Mouse (Mus musculus) neural tube, embryonic 13.5 days (tissue): ENCODE data around the gene Shc2. TPM values are rescaled to one million over a fixed set of nuclear protein-coding genes. Genes with fewer than 3 reads are reported as not detected.

ENCODE experiments used
- ATAC-seq: fragments of 200-750 bp; cut with Nextera tagmentation; 2 replicates; pipeline ENCODE4 v1.8.0; 2017; ENCODE audit warnings: low read depth, mild to moderate bottlenecking, moderate TSS enrichment, moderate library complexity
- H3K27ac ChIP-seq: fragments of 300-500 bp; sonication (generic); replicated peaks from 2 replicates; pipeline ENCODE4 v1.5.1; 2015; ENCODE audit warnings: moderate library complexity, mild to moderate bottlenecking, inconsistent platforms
- H3K27me3 ChIP-seq: fragments of 300-500 bp; sonication (generic); 2 replicates; pipeline ENCODE4 v1.6.1; 2015; ENCODE audit warnings: mild to moderate bottlenecking, inconsistent platforms
- H3K36me3 ChIP-seq: fragments of 300-500 bp; sonication (generic); 2 replicates; pipeline ENCODE4 v1.6.1; 2015; ENCODE audit warnings: mild to moderate bottlenecking, inconsistent platforms
- H3K4me1 ChIP-seq: fragments of 300-500 bp; sonication (generic); replicated peaks from 2 replicates; pipeline ENCODE4 v1.6.1; 2015; ENCODE audit warnings: inconsistent platforms
- H3K4me2 ChIP-seq: fragments of 300-500 bp; sonication (generic); 2 replicates; pipeline ENCODE4 v1.6.1; 2015; ENCODE audit warnings: inconsistent platforms, mild to moderate bottlenecking, moderate library complexity
- H3K4me3 ChIP-seq: fragments of 300-500 bp; sonication (generic); 2 replicates; pipeline ENCODE4 v1.5.1; 2015; ENCODE audit warnings: mild to moderate bottlenecking, inconsistent platforms
- H3K9ac ChIP-seq: fragments of 300-500 bp; sonication (generic); 2 replicates; pipeline ENCODE4 v1.6.1; 2015; ENCODE audit warnings: moderate library complexity, mild to moderate bottlenecking, inconsistent platforms
- H3K9me3 ChIP-seq: fragments of 300-500 bp; sonication (generic); 2 replicates; pipeline ENCODE4 v1.6.1; 2016; ENCODE audit warnings: inconsistent platforms
- WGBS: fragments of 180-500 bp; shearing (Covaris S2); methylation state at CpG from one replicate; pipeline ENCODE4 v1.1.7; 2015; 5-methylcytosine and 5-hydroxymethylcytosine counted together
- polyA plus RNA-seq: library from polyadenylated mRNA; unstranded; fragments of >200 nt; fragmentation: Nextera tagmentation; extraction: Ambion mirVana; gene quantifications from 2 replicates; pipeline ENCODE4 v1.2.1, GENCODE M21; 2015

Gene Shc2
- polyA plus RNA-seq, 1 experiment from 2014 or later = 39.0 TPM

GRCm38 (mm10) chr10:79584426-79584825 is 53.3 kb downstream of the Shc2 start:
- H3K36me3 ChIP-seq = no peaks in the 10 kb centered on the region
- no peak overlapping the region for H3K4me3 ChIP-seq
- no peak overlapping the region for H3K9ac ChIP-seq
- no peaks in the 10 kb centered on the region for H3K27me3 ChIP-seq
- H3K4me1 ChIP-seq = no peaks in the 10 kb centered on the region
- no peak overlapping the region for H3K27ac ChIP-seq
- WGBS = 89% methylated on average over 9 of the region's 9 CpGs
- ATAC-seq = no peak
- no peak overlapping the region for H3K4me2 ChIP-seq
- H3K9me3 ChIP-seq = no peaks in the 10 kb centered on the region

- no peak for ATAC-seq
- Histone ChIP-seq H3K27ac (no peak overlapping the region), H3K4me3 (no peak overlapping the region), H3K9me3 (no peaks in the 10 kb centered on the region), H3K27me3 (no peaks in the 10 kb centered on the region), H3K36me3 (no peaks in the 10 kb centered on the region), H3K4me2 (no peak overlapping the region), H3K4me1 (no peaks in the 10 kb centered on the region), H3K9ac (no peak overlapping the region)
- 66% methylated on average over 7 of the region's 7 CpGs for WGBS
These were observed 53.7 kb downstream of the Shc2 start for GRCm38 (mm10) chr10:79584021-79584420.

- H3K27ac ChIP-seq = no peak overlapping the region
- no peak for ATAC-seq
- H3K36me3 ChIP-seq = no peaks in the 10 kb centered on the region
- no peaks in the 10 kb centered on the region for H3K9me3 ChIP-seq
- no peak overlapping the region for H3K4me3 ChIP-seq
- H3K4me1 ChIP-seq = no peaks in the 10 kb centered on the region
- H3K4me2 ChIP-seq = no peak overlapping the region
- no peaks in the 10 kb centered on the region for H3K27me3 ChIP-seq
- WGBS = 91% methylated on average over 8 of the region's 8 CpGs
- no peak overlapping the region for H3K9ac ChIP-seq
These were observed 56.2 kb downstream of the Shc2 start for GRCm38 (mm10) chr10:79581501-79581900.

GRCm38 (mm10) chr10:79580811-79581210 is 56.9 kb downstream of the Shc2 start:
- ATAC-seq = no peak
- no peaks in the 10 kb centered on the region for H3K36me3 ChIP-seq
- no peak overlapping the region for H3K9ac ChIP-seq
- 43% methylated on average over 6 of the region's 6 CpGs for WGBS
- H3K4me2 ChIP-seq = no peak overlapping the region
- H3K27me3 ChIP-seq = no peaks in the 10 kb centered on the region
- no peak overlapping the region for H3K4me3 ChIP-seq
- no peaks in the 10 kb centered on the region for H3K4me1 ChIP-seq
- H3K27ac ChIP-seq = no peak overlapping the region
- H3K9me3 ChIP-seq = no peaks in the 10 kb centered on the region

- H3K27me3 ChIP-seq = no peaks in the 10 kb centered on the region
- H3K9me3 ChIP-seq = no peaks in the 10 kb centered on the region
- no peak overlapping the region for H3K9ac ChIP-seq
- no peaks in the 10 kb centered on the region for H3K4me1 ChIP-seq
- H3K27ac ChIP-seq = no peak overlapping the region
- no peak for ATAC-seq
- H3K36me3 ChIP-seq = no peaks in the 10 kb centered on the region
- 69% methylated on average over 7 of the region's 7 CpGs for WGBS
- no peak overlapping the region for H3K4me2 ChIP-seq
- no peak overlapping the region for H3K4me3 ChIP-seq
These were observed 57.4 kb downstream of the Shc2 start for GRCm38 (mm10) chr10:79580356-79580755.

- H3K9me3 ChIP-seq = no peaks in the 10 kb centered on the region
- no peak overlapping the region for H3K27ac ChIP-seq
- no peak overlapping the region for H3K4me2 ChIP-seq
- no peaks in the 10 kb centered on the region for H3K4me1 ChIP-seq
- H3K27me3 ChIP-seq = no peaks in the 10 kb centered on the region
- WGBS = 81% methylated on average over 12 of the region's 12 CpGs
- no peak for ATAC-seq
- no peak overlapping the region for H3K9ac ChIP-seq
- H3K36me3 ChIP-seq = no peaks in the 10 kb centered on the region
- no peak overlapping the region for H3K4me3 ChIP-seq
These were observed 57.9 kb downstream of the Shc2 start for GRCm38 (mm10) chr10:79579781-79580180.

- ATAC-seq = no peak
- Histone ChIP-seq H3K9me3 (no peaks in the 10 kb centered on the region), H3K36me3 (no peaks in the 10 kb centered on the region), H3K4me2 (no peak overlapping the region), H3K9ac (no peak overlapping the region), H3K4me3 (no peak overlapping the region), H3K4me1 (no peaks in the 10 kb centered on the region), H3K27ac (no peak overlapping the region), H3K27me3 (no peaks in the 10 kb centered on the region)
- WGBS = 82% methylated on average over 7 of the region's 7 CpGs
These were observed 58.8 kb downstream of the Shc2 start for GRCm38 (mm10) chr10:79578891-79579290.

- H3K27me3 ChIP-seq = no peaks in the 10 kb centered on the region
- H3K9me3 ChIP-seq = no peaks in the 10 kb centered on the region
- ATAC-seq = no peak
- H3K27ac ChIP-seq = no peak overlapping the region
- no peak overlapping the region for H3K9ac ChIP-seq
- no peaks in the 10 kb centered on the region for H3K36me3 ChIP-seq
- 70% methylated on average over 9 of the region's 9 CpGs for WGBS
- H3K4me2 ChIP-seq = no peak overlapping the region
- no peak overlapping the region for H3K4me3 ChIP-seq
- no peaks in the 10 kb centered on the region for H3K4me1 ChIP-seq
These were observed 59.4 kb downstream of the Shc2 start for GRCm38 (mm10) chr10:79578276-79578675.

GRCm38 (mm10) chr10:79577376-79577775 is 60.3 kb downstream of the Shc2 start:
- ATAC-seq = no peak
- no peaks in the 10 kb centered on the region for H3K9me3 ChIP-seq
- no peaks in the 10 kb centered on the region for H3K27me3 ChIP-seq
- H3K27ac ChIP-seq = no peak overlapping the region
- no peak overlapping the region for H3K4me2 ChIP-seq
- H3K36me3 ChIP-seq = no peaks in the 10 kb centered on the region
- H3K4me1 ChIP-seq = no peaks in the 10 kb centered on the region
- no peak overlapping the region for H3K4me3 ChIP-seq
- no peak overlapping the region for H3K9ac ChIP-seq
- 72% methylated on average over 4 of the region's 4 CpGs for WGBS

GRCm38 (mm10) chr10:79575754-79576153 is 62.0 kb downstream of the Shc2 start:
- Histone ChIP-seq H3K9me3 (no peaks in the 10 kb centered on the region), H3K4me1 (no peaks in the 10 kb centered on the region), H3K4me3 (no peak overlapping the region), H3K27ac (no peak overlapping the region), H3K4me2 (no peak overlapping the region), H3K27me3 (no peaks in the 10 kb centered on the region), H3K9ac (no peak overlapping the region), H3K36me3 (no peaks in the 10 kb centered on the region)
- ATAC-seq = no peak
- 78% methylated on average over 6 of the region's 6 CpGs for WGBS

GRCm38 (mm10) chr10:79574796-79575195 is 62.9 kb downstream of the Shc2 start:
- H3K9me3 ChIP-seq = no peaks in the 10 kb centered on the region
- H3K36me3 ChIP-seq = no peaks in the 10 kb centered on the region
- no peak overlapping the region for H3K9ac ChIP-seq
- no peaks in the 10 kb centered on the region for H3K4me1 ChIP-seq
- 92% methylated on average over 6 of the region's 6 CpGs for WGBS
- no peaks in the 10 kb centered on the region for H3K27me3 ChIP-seq
- H3K27ac ChIP-seq = no peak overlapping the region
- no peak for ATAC-seq
- no peak overlapping the region for H3K4me2 ChIP-seq
- no peak overlapping the region for H3K4me3 ChIP-seq

- Histone ChIP-seq H3K36me3 (no peaks in the 10 kb centered on the region), H3K4me1 (no peaks in the 10 kb centered on the region), H3K4me2 (no peak overlapping the region), H3K27ac (no peak overlapping the region), H3K4me3 (no peak overlapping the region), H3K27me3 (no peaks in the 10 kb centered on the region), H3K9ac (no peak overlapping the region), H3K9me3 (no peaks in the 10 kb centered on the region)
- ATAC-seq = no peak
- 85% methylated on average over 8 of the region's 8 CpGs for WGBS
These were observed 63.4 kb downstream of the Shc2 start for GRCm38 (mm10) chr10:79574350-79574749.

- H3K36me3 ChIP-seq = no peaks in the 10 kb centered on the region
- no peaks in the 10 kb centered on the region for H3K9me3 ChIP-seq
- H3K4me1 ChIP-seq = no peaks in the 10 kb centered on the region
- no peaks in the 10 kb centered on the region for H3K27me3 ChIP-seq
- no peak overlapping the region for H3K4me3 ChIP-seq
- no peak for ATAC-seq
- H3K9ac ChIP-seq = no peak overlapping the region
- 87% methylated on average over 6 of the region's 6 CpGs for WGBS
- H3K27ac ChIP-seq = no peak overlapping the region
- H3K4me2 ChIP-seq = no peak overlapping the region
These were observed 64.1 kb downstream of the Shc2 start for GRCm38 (mm10) chr10:79573611-79574010.
